Mouse (Mus musculus) layer of hippocampus, postnatal 14 days (tissue): ENCODE measurements around the gene Mfsd10. TPM values are rescaled to one million over a fixed set of nuclear protein-coding genes. Genes with fewer than 3 reads are reported as not detected.
A peak's percentile ranks its signal among the peaks of the same experiment; 100 is the strongest.
"Not testable (repeated sequence)": the region's sequence is repeated elsewhere in the genome, so short reads cannot be mapped to it uniquely, and the experiment has no call there.

Source experiments
- DNase-seq, 2 experiments: peaks; one replicate each; pipeline ENCODE4 v3.0.0; 2021 to 2022; ENCODE audit warnings: low spot score in 2 of 2, mixed read lengths in 1 of 2
- total RNA-seq, 2 experiments: library from RNA; stranded (reverse); gene quantifications; 2 replicates each; pipeline ENCODE4 v1.2.3; 2021

Gene Mfsd10
- total RNA-seq, 2 experiments from 2014 or later = 38.0 to 41.7 TPM

GRCm38 (mm10) chr5:34607100-34607880, 29.7 kb downstream of the Mfsd10 start:
- DNase-seq = peak in 1 of 2 experiments; percentile 22

DNA sequence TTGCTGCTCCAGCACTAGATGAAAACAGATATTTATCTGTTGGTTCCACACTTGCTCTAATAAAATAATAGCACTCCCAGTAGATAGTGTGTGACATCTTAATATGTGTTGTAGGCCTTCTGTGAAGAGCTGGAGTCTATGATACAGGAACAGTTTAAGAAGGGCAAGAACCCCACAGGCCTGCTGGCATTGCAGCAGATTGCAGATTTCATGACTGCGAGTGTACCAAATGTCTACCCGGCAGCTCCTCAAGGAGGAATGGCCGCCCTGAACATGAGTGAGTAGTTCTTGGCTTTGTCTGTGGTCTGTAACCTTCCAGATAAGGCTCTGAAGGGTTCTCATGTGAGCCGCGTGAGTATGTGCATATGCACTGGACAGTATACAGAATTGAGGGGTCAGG, 32.4 kb downstream of the Mfsd10 start:
- no peak for DNase-seq

- no peak for DNase-seq
Observed at GRCm38 (mm10) chr5:34593202-34593727, 43.7 kb downstream of the Mfsd10 start.

- DNase-seq = no peak
Observed at GRCm38 (mm10) chr5:34592666-34593065, 44.3 kb downstream of the Mfsd10 start.

DNA sequence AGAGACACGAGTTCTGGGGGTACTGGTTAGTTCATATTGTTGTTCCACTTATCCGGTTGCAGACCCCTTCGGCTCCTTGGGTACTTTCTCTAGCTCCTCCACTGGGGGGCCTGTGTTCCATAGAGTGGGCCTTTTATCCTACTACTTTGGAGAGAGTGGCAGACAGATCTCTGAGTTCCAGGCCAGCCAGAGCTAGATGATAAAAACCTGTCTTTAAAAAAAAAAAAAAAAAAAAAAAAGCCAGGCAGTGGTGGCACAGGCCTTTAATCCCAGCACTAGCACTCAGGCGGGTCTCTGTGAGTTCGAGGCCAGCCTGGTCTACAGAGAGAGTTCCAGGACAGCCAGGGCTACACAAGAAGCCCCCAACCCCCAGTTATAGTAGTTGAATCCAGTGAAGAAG, 44.8 kb downstream of the Mfsd10 start:
- not testable (repeated sequence) for DNase-seq

DNA sequence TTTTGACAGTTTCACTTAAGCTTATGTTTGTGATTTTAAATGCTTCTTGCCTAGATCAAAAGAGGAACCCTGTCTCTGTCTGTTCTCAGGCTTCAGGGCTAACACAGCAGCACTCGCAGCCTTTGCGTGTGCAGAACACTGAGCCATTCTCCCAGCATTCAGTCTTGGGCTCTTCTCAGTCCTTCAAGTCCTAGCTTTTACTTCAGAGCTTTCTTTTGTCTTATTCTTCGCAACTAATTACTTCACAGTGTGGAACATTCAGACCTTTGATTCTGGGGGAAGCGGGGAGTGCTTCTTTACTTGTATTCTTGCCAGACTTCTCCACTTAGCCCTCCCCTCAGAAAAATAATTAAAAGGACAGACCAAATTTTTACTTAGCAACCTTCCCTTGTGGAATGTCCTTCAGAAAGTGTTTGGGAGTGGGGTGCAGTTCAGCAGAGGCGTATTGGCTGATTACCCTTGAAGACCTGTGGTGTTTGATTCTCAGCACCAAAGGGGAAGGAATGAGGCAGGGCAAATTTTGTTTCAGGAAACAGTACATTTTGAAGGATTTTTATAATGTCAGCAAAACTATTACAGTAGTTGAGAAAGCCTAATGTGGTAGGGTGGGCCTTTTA, 45.5 kb downstream of the Mfsd10 start:
- peak in 1 of 2 experiments; percentile 35 for DNase-seq

DNA sequence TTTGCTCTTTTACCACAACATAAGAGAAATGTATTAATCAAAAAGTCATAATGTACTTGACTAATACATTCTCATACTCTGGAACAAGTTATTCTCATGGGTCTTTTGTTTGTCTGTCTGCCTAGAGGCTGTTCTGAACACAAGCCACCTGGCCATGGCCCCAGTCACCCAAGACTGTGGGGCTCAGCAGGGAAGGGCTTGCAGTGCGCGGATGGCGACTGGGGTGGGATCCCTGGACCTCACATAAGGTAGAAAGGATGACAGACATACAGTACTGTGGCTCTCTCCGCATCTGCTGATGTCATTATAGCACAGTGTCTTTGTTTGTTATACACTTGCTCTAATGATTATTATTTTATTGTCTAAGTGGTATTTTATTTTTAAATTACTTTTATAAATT, 46.3 kb downstream of the Mfsd10 start:
- no peak for DNase-seq

DNA sequence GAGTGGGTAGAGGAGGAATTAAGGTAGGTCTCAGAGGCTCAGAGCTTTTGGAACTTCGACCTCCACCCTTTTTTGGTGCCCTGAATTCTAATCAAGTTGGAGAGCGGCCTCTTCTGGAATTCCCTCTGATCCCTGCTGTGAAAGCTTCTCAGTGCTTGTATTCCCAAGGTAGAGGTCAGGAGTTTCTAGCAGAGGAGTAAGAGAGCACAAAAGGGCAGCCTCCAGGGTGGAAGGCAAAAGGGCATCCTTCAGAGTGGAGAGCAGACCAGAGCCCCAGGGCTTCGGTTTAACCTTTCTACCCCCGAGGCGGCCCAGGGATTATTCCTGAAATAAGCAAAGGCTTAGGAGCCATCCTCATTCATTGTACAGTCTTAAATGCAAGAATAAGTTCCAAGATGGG, 47.0 kb downstream of the Mfsd10 start:
- DNase-seq = no peak

GRCm38 (mm10) chr5:34587881-34588280, 49.1 kb downstream of the Mfsd10 start:
- DNase-seq = no peak

DNA sequence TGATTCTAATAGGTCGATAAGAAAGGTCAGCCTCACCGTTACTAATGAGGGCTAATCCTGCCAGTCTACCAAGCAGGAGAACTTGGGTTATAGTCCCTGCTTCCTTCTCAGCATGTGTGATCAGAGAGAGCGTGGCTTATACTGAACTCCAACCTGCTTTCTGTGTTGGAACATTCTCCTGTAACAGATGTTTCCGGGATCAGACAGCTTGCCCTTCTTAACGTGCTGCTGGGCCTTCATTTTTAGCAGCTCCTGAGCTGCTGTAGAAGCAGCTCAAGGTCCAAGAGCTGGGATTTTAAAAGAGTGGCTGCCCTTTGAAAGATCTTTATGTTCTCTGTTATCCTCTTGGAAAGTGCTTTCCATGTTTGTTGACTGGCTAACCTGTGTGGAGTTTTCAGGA, 51.8 kb downstream of the Mfsd10 start:
- DNase-seq = no peak

Other genes starting within 250 kb of the Mfsd10 start
- gene Tnip2, start 123.2 kb downstream of the Mfsd10 start, total RNA-seq = 10 to 100 TPM; 15.2 to 19.1 TPM
- 1 to 10 TPM; 6.0 to 6.8 TPM for gene Sh3bp2, start 111.4 kb downstream of the Mfsd10 start, total RNA-seq
- 100 to 1,000 TPM; 376 to 400 TPM for gene Add1, start 63.5 kb downstream of the Mfsd10 start, total RNA-seq
- 10 to 100 TPM; 13.8 to 15.4 TPM for gene Nop14, start 22.9 kb upstream of the Mfsd10 start, total RNA-seq
- 1 to 10 TPM; 5.3 to 6.5 TPM for gene Grk4, start 23.2 kb upstream of the Mfsd10 start, total RNA-seq
- gene Htt, start 124.5 kb upstream of the Mfsd10 start, total RNA-seq = 10 to 100 TPM; 78.0 to 81.2 TPM